Mouse (Mus musculus): ENCODE results near the gene 9630041A04Rik.

The 9630041A04Rik gene

GRCm38 (mm10) chr9:101861596-101862471 is at the start of gene 9630041A04Rik:
Gene 9630041A04Rik, plus strand, starts transcription at chr9:101861841.
- no peak for DNase-seq

- no peak for DNase-seq
These were observed 37.7 kb upstream of the 9630041A04Rik start for GRCm38 (mm10) chr9:101823896-101824295.

GRCm38 (mm10) chr9:101825626-101826025 is 36.0 kb upstream of the 9630041A04Rik start:
- no peak for DNase-seq

- no peak for DNase-seq
These were observed 28.0 kb upstream of the 9630041A04Rik start for GRCm38 (mm10) chr9:101833619-101834018.

GRCm38 (mm10) chr9:101841101-101841500 is 20.5 kb upstream of the 9630041A04Rik start:
- no peak for DNase-seq

- DNase-seq: no peak
These were observed 17.7 kb upstream of the 9630041A04Rik start for GRCm38 (mm10) chr9:101843893-101844292.

- DNase-seq: no peak
These were observed 15.9 kb upstream of the 9630041A04Rik start for GRCm38 (mm10) chr9:101845691-101846090.

- peak in 1 of 2 experiments; percentile 12 for DNase-seq
These were observed 932 bp downstream of the 9630041A04Rik start for GRCm38 (mm10) chr9:101862481-101863065.

- no peak for DNase-seq
These were observed 1.5 kb downstream of the 9630041A04Rik start for GRCm38 (mm10) chr9:101863130-101863529.

GRCm38 (mm10) chr9:101868593-101868992 is 7.0 kb downstream of the 9630041A04Rik start:
- DNase-seq: no peak

- DNase-seq: no peak
These were observed 8.4 kb downstream of the 9630041A04Rik start for GRCm38 (mm10) chr9:101870034-101870433.

GRCm38 (mm10) chr9:101875306-101875705 is 13.7 kb downstream of the 9630041A04Rik start:
- no peak for DNase-seq

GRCm38 (mm10) chr9:101877109-101877987 is 15.7 kb downstream of the 9630041A04Rik start:
- DNase-seq: no peak

GRCm38 (mm10) chr9:101883295-101883694 is 21.7 kb downstream of the 9630041A04Rik start:
- no peak for DNase-seq

GRCm38 (mm10) chr9:101897851-101898250 is 36.2 kb downstream of the 9630041A04Rik start:
- no peak for DNase-seq

- no peak for DNase-seq
These were observed 41.8 kb downstream of the 9630041A04Rik start for GRCm38 (mm10) chr9:101903406-101903805.

- DNase-seq: no peak
These were observed 46.2 kb downstream of the 9630041A04Rik start for GRCm38 (mm10) chr9:101907747-101908255.

GRCm38 (mm10) chr9:101908849-101909248 is 47.2 kb downstream of the 9630041A04Rik start:
- no peak for DNase-seq

GRCm38 (mm10) chr9:101909491-101909890 is 47.9 kb downstream of the 9630041A04Rik start:
- no peak for DNase-seq

- no peak for DNase-seq
These were observed 49.7 kb downstream of the 9630041A04Rik start for GRCm38 (mm10) chr9:101911176-101911866.

- DNase-seq: no peak
These were observed 53.4 kb downstream of the 9630041A04Rik start for GRCm38 (mm10) chr9:101915082-101915481.

GRCm38 (mm10) chr9:101918771-101919170 is 57.1 kb downstream of the 9630041A04Rik start:
- DNase-seq: no peak
